Mouse (Mus musculus) liver, embryonic 16.5 days (tissue): Measurements from ENCODE around the gene Ugt1a8. TPM values are rescaled to one million over a fixed set of nuclear protein-coding genes. Genes with fewer than 3 reads are reported as not detected.
"Not testable (repeated sequence)": the region's sequence is repeated elsewhere in the genome, so short reads cannot be mapped to it uniquely, and the experiment has no call there.

Experiments used
- ATAC-seq: fragments of 200-750 bp; cut with Nextera tagmentation; 2 replicates; pipeline ENCODE4 v1.8.0; 2017; ENCODE audit warnings: low read depth, mild to moderate bottlenecking, moderate number of reproducible peaks, moderate library complexity
- H3K27ac ChIP-seq: fragments of 300-500 bp; sonication (generic); 2 replicates; pipeline ENCODE4 v1.5.1; 2014; ENCODE audit warnings: mild to moderate bottlenecking, low read length
- H3K27me3 ChIP-seq: fragments of 300-500 bp; sonication (generic); 2 replicates; pipeline ENCODE4 v1.6.1; 2014; ENCODE audit warnings: low read depth, low read length, mixed read lengths; ENCODE audit not compliant: control insufficient read depth, insufficient read depth
- H3K36me3 ChIP-seq: fragments of 300-500 bp; sonication (generic); 2 replicates; pipeline ENCODE4 v1.6.1; 2014; ENCODE audit warnings: mild to moderate bottlenecking; ENCODE audit not compliant: control insufficient read depth, insufficient read depth
- H3K4me1 ChIP-seq: fragments of 300-500 bp; sonication (generic); 2 replicates; pipeline ENCODE4 v1.6.1; 2014; ENCODE audit warnings: low read depth, low read length, mixed read lengths; ENCODE audit not compliant: control insufficient read depth
- H3K4me2 ChIP-seq: fragments of 300-500 bp; sonication (generic); 2 replicates; pipeline ENCODE4 v1.6.1; 2014; ENCODE audit warnings: low read depth, low read length, mixed read lengths
- H3K4me3 ChIP-seq: fragments of 300-500 bp; sonication (generic); 2 replicates; pipeline ENCODE4 v1.5.1; 2014; ENCODE audit warnings: low read depth, mild to moderate bottlenecking, low read length
- H3K9ac ChIP-seq: fragments of 300-500 bp; sonication (generic); 2 replicates; pipeline ENCODE4 v1.6.1; 2014; ENCODE audit warnings: low read depth, low read length
- H3K9me3 ChIP-seq: fragments of 300-500 bp; sonication (generic); replicated peaks from 2 replicates; pipeline ENCODE4 v1.6.1; 2016; ENCODE audit warnings: low read length; ENCODE audit not compliant: control insufficient read depth
- WGBS: fragments of 180-500 bp; shearing (Covaris S2); extraction: QIAGEN DNeasy Blood & Tissue Kit; methylation state at CpG from one replicate; pipeline ENCODE4 v1.1.7; 2014; ENCODE audit not compliant: insufficient replicate concordance; 5-methylcytosine and 5-hydroxymethylcytosine counted together
- polyA plus RNA-seq: library from polyadenylated mRNA; unstranded; fragments of >200 nt; fragmentation: Nextera tagmentation; extraction: Ambion mirVana; gene quantifications from 2 replicates; pipeline ENCODE4 v1.2.1, GENCODE M21; 2015

Gene Ugt1a8
- polyA plus RNA-seq, 1 experiment from 2014 or later: not detected

DNA sequence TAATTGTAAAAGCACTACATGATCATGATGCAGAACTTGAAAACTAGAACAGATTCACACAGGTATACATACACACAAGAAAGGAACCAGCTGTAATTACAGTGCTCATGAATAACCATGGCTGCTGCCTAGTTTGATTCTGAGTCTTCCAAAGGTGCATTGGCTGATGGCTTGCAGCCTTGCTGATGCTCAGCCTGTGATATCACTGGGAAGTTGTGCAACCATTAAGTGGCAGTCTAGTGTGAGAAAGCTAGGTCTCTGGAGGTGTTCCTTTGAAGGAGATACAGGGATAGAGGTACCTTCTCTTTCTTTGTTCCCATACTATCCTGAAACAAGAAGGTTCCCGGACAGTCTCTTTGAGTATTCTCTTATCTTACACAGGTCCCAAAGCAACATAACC is 131.4 kb downstream of the Ugt1a8 start:
- Histone ChIP-seq H3K4me1 (no peaks in the 10 kb centered on the region), H3K4me2 (no peak overlapping the region), H3K9me3 (peaks cover 19% of the 10 kb centered on the region), H3K4me3 (no peak overlapping the region), H3K27ac (no peak overlapping the region), H3K36me3 (no peaks in the 10 kb centered on the region), H3K9ac (no peak overlapping the region), H3K27me3 (no peaks in the 10 kb centered on the region)
- ATAC-seq: no peak
- WGBS: 11% methylated on average over 1 of the region's 1 CpGs

DNA sequence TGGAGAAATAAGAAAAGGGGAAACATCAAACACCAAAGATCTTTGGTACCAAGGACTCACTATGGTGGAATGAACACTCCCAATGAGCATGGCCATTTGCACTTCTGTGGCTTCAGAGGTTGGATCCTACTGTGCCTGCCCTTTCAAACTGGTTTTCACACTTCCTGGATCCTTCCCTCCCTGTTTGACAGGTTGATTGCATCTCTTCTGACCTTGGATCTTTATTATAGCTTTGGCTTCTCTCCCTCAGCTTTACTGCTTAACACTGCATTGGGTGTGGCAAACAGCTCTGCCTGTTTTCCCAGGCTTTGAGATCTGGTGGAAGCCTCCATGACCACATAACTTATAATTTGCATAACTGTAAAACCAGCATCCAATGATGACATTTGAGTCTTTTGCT is 132.7 kb downstream of the Ugt1a8 start:
- Histone ChIP-seq H3K4me2 (no peak overlapping the region), H3K27me3 (no peaks in the 10 kb centered on the region), H3K27ac (no peak overlapping the region), H3K4me1 (no peaks in the 10 kb centered on the region), H3K36me3 (no peaks in the 10 kb centered on the region), H3K4me3 (no peak overlapping the region), H3K9ac (no peak overlapping the region), H3K9me3 (peaks cover 17% of the 10 kb centered on the region)
- no peak for ATAC-seq

DNA sequence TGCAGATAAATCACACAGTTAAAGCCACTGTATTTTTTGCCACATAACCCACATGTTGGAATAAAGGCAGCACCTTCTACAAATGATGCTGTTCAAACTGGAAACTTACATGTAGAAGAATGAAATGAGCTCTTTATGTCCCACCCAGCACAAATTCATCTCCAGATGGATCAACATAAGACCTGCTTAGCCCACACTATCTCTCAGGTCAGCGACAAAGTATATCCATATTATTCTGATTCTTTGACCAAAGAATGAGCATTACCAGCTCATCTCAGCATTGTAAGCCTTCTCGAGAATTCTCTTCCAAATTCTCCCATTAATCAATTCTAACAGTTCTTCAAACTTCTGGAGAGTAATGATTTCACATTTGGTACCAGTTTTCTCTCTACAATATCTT is 134.6 kb downstream of the Ugt1a8 start:
- ATAC-seq: no peak
- Histone ChIP-seq H3K27me3 (no peaks in the 10 kb centered on the region), H3K4me3 (no peak overlapping the region), H3K9ac (no peak overlapping the region), H3K4me2 (no peak overlapping the region), H3K9me3 (peaks cover 14% of the 10 kb centered on the region), H3K36me3 (no peaks in the 10 kb centered on the region), H3K27ac (no peak overlapping the region), H3K4me1 (no peaks in the 10 kb centered on the region)
- WGBS: 28% methylated on average over 2 of the region's 2 CpGs

DNA sequence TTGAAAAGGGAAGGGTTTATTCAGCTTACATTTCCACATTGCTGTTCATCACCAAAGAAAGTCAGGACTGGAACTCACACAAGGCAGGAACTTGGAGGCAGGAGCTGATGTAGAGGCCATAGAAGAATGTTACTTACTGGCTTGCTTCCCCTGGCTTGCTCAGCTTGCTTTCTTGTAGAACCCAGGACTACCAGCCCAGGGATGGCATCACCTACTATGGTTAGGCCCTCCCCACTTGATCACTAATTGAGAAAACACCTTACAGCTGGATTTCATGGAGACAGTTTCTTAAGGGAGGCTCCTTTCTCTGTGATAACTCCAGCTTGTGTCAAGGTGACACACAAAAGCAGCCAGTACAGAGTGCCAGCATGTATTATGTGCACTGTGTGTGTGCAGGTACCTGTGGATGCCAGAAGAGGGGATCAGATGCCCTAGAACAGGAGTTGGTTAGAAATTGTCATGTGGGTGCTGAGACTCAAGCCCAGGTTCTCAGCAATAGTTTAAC is 135.4 kb downstream of the Ugt1a8 start:
- ATAC-seq: not testable (repeated sequence)

DNA sequence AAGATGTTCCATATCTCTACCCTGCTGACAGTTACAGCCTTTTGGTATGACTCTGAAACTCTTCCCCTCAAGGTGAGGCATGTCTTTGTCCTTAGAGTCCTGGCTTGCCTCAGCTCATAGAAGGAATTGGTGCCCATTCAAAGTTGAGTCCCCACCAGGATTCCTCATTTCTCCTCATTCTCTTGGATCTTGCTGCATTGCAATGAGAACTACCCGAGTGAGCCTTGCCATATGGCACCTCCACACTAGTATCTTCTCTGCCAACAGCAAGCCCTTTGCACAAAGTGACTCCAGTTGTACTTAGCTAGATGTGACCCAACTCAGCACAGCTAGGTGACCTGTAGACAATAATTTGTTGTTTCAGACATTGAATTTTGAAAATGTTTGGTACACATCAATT is 136.0 kb downstream of the Ugt1a8 start:
- ATAC-seq: no peak
- 31% methylated on average over 1 of the region's 1 CpGs for WGBS

More for the DNA sequence above, 135.4 kb downstream of the Ugt1a8 start:
- not testable (repeated sequence) for H3K36me3 ChIP-seq, H3K4me2 ChIP-seq, H3K27me3 ChIP-seq, H3K27ac ChIP-seq, H3K4me1 ChIP-seq, H3K4me3 ChIP-seq, H3K9ac ChIP-seq
- peaks cover 12% of the 10 kb centered on the region for H3K9me3 ChIP-seq

DNA sequence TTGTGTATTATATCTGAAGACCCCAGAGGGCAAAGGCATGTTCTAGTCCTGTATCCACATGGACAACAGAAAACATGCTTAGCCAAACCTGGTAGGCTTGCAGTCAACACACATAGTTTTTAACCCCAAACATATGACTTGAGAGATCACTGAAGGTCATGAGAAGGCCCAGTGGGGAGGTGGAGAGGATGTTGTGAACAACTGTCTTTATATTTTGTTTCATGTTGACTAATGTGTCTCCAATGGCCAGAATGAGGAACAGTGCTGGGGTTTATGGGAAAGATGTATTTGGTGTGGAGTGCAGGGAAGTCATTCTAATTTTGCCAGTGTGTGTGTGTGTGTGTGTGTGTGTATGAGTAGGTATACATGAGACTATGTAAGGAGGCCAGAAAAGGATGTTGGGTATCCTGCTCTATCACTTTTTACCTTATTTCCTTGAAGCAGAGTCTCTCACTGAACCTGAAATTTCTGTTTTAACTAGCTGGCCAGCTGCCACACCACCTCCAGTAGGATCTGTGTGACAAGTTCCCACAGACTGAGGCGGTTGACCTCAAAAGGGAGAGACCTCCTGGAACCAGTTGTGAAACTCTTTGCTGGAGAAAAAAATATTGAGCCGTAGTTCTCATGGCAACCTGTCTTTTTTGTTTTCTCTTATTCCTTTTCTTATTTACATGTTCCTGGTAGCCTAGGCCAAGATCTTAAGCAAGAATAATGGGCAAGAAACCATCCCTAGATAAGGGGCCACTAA is 136.6 kb downstream of the Ugt1a8 start:
- Histone ChIP-seq H3K4me3 (no peak overlapping the region), H3K9ac (no peak overlapping the region), H3K27me3 (no peaks in the 10 kb centered on the region), H3K4me1 (no peaks in the 10 kb centered on the region), H3K27ac (no peak overlapping the region), H3K9me3 (peaks cover 14% of the 10 kb centered on the region), H3K36me3 (no peaks in the 10 kb centered on the region), H3K4me2 (no peak overlapping the region)
- ATAC-seq: no peak
- WGBS: 51% methylated on average over 2 of the region's 2 CpGs

More for the DNA sequence above, 136.0 kb downstream of the Ugt1a8 start:
- H3K9me3 ChIP-seq: peaks cover 14% of the 10 kb centered on the region
- no peaks in the 10 kb centered on the region for H3K27me3 ChIP-seq
- H3K36me3 ChIP-seq: no peaks in the 10 kb centered on the region
- H3K9ac ChIP-seq: no peak overlapping the region
- no peaks in the 10 kb centered on the region for H3K4me1 ChIP-seq
- H3K27ac ChIP-seq: no peak overlapping the region
- no peak overlapping the region for H3K4me2 ChIP-seq
- H3K4me3 ChIP-seq: no peak overlapping the region

DNA sequence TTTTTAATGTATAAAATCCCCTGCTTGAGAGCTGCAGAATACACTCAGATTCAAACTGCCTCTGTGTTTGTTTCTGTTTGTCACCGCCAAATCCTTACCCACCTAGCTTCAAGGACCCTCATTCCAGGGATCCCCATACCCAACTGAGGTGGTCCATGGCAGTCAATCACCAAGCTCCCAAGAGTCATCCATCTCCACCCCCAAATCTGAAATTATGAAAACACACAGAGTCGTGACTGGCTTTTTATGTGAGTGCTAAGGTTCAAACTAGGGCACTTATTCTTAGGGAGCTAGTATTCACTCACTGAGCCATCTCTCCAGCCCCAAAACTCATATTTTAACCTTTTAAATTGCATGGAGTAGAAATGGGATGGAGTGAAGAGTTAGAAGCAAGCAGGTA is 137.7 kb downstream of the Ugt1a8 start:
- not testable (repeated sequence) for H3K27me3 ChIP-seq, ATAC-seq, H3K9ac ChIP-seq, H3K4me3 ChIP-seq, H3K36me3 ChIP-seq, H3K4me2 ChIP-seq, H3K27ac ChIP-seq, H3K4me1 ChIP-seq
- peaks cover 22% of the 10 kb centered on the region for H3K9me3 ChIP-seq
- 29% methylated on average over 2 of the region's 2 CpGs for WGBS

DNA sequence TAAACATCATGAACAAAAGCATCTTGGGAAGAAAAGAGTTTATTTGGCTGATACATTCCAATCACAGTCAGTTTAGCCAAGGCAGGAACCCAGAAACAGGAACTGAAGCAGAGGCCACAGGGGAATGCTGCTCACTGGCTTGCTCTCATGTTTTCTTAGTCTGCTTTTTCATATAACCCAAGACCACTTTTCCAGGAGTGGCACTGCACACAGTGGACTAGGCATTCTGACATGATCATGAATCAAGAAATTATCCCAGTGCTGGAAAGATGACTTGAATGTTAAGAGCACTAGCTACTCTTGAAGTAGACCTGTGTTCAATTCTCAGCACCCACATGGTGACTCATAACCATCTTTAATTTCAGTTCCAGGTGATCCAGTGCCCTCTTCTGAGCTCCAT is 138.1 kb downstream of the Ugt1a8 start:
- Histone ChIP-seq H3K4me3 (no peak overlapping the region), H3K9ac (no peak overlapping the region), H3K36me3 (no peaks in the 10 kb centered on the region), H3K4me1 (no peaks in the 10 kb centered on the region), H3K9me3 (peaks cover 26% of the 10 kb centered on the region), H3K27me3 (no peaks in the 10 kb centered on the region), H3K27ac (no peak overlapping the region), H3K4me2 (no peak overlapping the region)
- ATAC-seq: no peak

DNA sequence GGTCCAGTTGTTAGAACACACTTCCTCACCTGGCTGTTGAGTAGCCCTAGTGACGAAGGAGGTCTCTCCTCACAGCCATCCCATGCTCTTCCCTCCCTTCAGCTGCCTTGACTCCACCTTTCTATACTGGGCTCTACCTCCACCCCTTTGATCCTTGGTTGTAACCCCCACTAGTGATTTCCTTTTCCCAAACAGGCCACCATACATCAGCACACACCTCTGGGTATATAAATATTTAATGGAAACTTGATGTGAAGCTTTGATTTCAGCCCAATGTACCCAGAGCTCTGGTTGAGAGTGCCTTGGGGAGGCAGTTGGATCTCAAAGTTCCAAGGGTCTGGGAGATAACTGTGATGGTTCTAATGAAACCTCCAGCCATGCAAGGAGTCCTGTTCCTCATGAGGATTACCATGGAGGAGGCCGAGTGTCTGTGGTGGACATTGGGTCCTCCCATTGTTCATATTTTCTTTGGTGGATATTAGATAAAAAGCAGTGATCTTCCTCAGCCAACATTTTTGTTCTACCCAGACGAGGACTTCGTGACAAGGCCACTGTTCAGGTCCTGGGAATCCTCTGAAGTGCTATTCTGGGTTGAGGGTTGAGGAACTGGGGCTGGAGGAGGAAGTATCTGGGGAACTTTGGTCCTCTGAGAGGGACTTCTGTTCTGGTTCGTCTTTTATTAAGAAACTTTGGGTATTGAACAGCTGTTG is 139.2 kb downstream of the Ugt1a8 start, which contains the start of gene Mroh2a:
Gene Mroh2a (plus strand): TSS at position 317 of the 710 bp plus-strand sequence.
- Histone ChIP-seq H3K4me3 (no peak within 1 kb of the TSS), H3K4me2 (no peak within 1 kb of the TSS), H3K36me3 (no peaks in the 10 kb centered on the region), H3K27ac (no peak within 1 kb of the TSS), H3K9ac (no peak within 1 kb of the TSS), H3K4me1 (no peaks in the 10 kb centered on the region), H3K27me3 (no peaks in the 10 kb centered on the region), H3K9me3 (peaks cover 33% of the 10 kb centered on the region)
- 36% methylated on average over 5 of the region's 5 CpGs for WGBS
- ATAC-seq: peak; percentile 19; the same call in 1 of the 2 replicates
